Mouse (Mus musculus) adipocyte (in vitro differentiated cells): ENCODE measurements around the gene Ank3.

Experiments
- DNase-seq: peaks from one replicate; pipeline ENCODE4 v3.0.0-alpha.2; 2016; ENCODE audit warnings: low spot score

Gene Ank3

GRCm38 (mm10) chr10:70065191-70065590 lies 666.6 kb downstream of the Ank3 start:
- DNase-seq = no peak

GRCm38 (mm10) chr10:70066497-70067168 lies 668.1 kb downstream of the Ank3 start:
- DNase-seq = no peak

DNA sequence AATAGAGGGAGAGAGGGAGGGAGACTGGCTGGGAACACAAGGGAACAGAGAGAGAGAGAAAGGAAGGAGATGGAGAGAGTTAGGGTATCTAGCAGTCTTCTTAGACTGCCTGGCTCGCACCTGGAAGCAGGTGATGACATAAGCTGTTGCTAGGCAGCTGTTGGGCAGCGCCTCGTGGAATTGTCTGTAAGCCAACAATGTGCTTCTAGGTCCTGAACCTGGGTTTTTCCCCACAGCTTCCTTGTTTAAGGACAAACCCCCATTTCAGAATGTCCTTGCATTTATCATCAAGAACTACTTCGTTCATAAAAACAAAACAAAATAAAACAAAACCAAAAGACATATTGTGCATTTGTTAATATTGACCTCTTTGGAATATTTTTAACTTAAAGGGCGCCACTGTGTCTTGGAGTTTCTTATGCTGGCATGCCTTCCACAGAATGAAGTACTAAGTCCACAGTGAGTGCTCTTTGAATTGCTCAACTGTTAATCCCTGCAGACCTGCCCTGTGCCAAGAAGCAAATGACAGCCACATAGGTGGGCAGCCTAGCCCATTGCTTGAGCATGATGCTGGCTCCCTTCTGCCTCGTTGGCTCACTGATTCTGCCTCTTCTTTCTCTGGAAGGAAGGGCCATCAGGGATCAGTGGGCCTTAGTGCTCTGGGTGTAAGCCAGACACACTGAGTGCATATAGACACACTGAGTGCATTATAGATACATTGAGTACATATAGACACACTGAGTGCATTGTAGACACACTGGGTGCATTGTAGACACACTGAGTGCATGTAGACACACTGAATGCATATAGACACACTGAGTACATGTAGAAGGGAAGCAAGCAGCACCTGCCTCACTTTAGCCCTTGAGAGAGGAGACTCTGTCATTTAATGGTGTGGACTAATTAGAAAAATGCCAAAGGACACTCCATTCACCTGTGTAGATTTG lies 668.9 kb downstream of the Ank3 start:
- DNase-seq = no peak

GRCm38 (mm10) chr10:70069321-70069720 lies 670.7 kb downstream of the Ank3 start:
- no peak for DNase-seq

GRCm38 (mm10) chr10:70071334-70071733 lies 672.8 kb downstream of the Ank3 start:
- no peak for DNase-seq
